Mouse (Mus musculus) MEL (cell line): ENCODE measurements around the gene Wdr5b. TPM values are rescaled to one million over a fixed set of nuclear protein-coding genes. Genes with fewer than 3 reads are reported as not detected.
A peak's percentile ranks its signal among the peaks of the same experiment; 100 is the strongest.

Source experiments
- DNase-seq: peaks from one replicate; pipeline ENCODE4 v3.0.0; 2011; ENCODE audit warnings: low read depth, low spot score
- H3K27ac ChIP-seq: 2 replicates; pipeline ENCODE4 v1.5.1; 2012; ENCODE audit warnings: low read depth, mild to moderate bottlenecking, control low read depth, low read length, moderate library complexity; ENCODE audit not compliant: control insufficient read depth
- H3K27me3 ChIP-seq, 2 experiments: fragments of 150-350 bp in 1 of 2; sonication (generic) in 1 of 2; 2 replicates each; pipeline ENCODE4 v1.6.1; 2012; ENCODE audit warnings: low read length in 2 of 2, mild to moderate bottlenecking in 2 of 2, improper control_type of control experiment in 1 of 2, moderate library complexity in 1 of 2; ENCODE audit not compliant: insufficient read depth in 2 of 2, control insufficient read depth in 1 of 2
- H3K36me3 ChIP-seq, 2 experiments: 2 replicates each; pipeline ENCODE4 v1.6.1; 2012 to 2014; ENCODE audit warnings: low read length in 2 of 2, improper control_type of control experiment in 1 of 2, inconsistent platforms in 1 of 2, mild to moderate bottlenecking in 1 of 2; ENCODE audit not compliant: insufficient read depth in 2 of 2, control insufficient read depth in 1 of 2
- H3K4me1 ChIP-seq, 2 experiments: fragments of 150-350 bp in 1 of 2; sonication (generic) in 1 of 2; 2 replicates each; pipeline ENCODE4 v1.6.1; 2012; ENCODE audit warnings: low read length in 2 of 2, improper control_type of control experiment in 1 of 2, mild to moderate bottlenecking in 1 of 2; ENCODE audit not compliant: insufficient read depth in 2 of 2, control insufficient read depth in 1 of 2
- H3K4me3 ChIP-seq, 2 experiments: fragments of 150-350 bp in 1 of 2; sonication (generic) in 1 of 2; 2 replicates each; pipeline ENCODE4 v1.5.1; 2012; ENCODE audit warnings: low read depth in 2 of 2, low read length in 2 of 2, mild to moderate bottlenecking in 2 of 2, moderate library complexity in 2 of 2, control low read depth in 1 of 2, improper control_type of control experiment in 1 of 2; ENCODE audit not compliant: control insufficient read depth in 1 of 2, insufficient read depth in 1 of 2
- H3K79me2 ChIP-seq: 2 replicates; pipeline ENCODE4 v1.6.1; 2012; ENCODE audit warnings: mild to moderate bottlenecking, low read length, moderate library complexity; ENCODE audit not compliant: control insufficient read depth, poor library complexity, insufficient read depth
- H3K9ac ChIP-seq: 2 replicates; pipeline ENCODE4 v1.6.1; 2012; ENCODE audit warnings: low read depth, mild to moderate bottlenecking, control low read depth, low read length, moderate library complexity; ENCODE audit not compliant: control insufficient read depth, poor library complexity, severe bottlenecking
- H3K9me3 ChIP-seq: fragments of 150-350 bp; sonication (generic); replicated peaks from 2 replicates; pipeline ENCODE4 v1.6.1; 2012; ENCODE audit warnings: mild to moderate bottlenecking, low read length, improper control_type of control experiment, moderate library complexity; ENCODE audit not compliant: insufficient read depth
- BHLHE40 ChIP-seq: IDR thresholded peaks from 2 replicates; pipeline ENCODE4 v1.6.1; 2012; ENCODE audit warnings: low read depth, mild to moderate bottlenecking, inconsistent platforms, low read length, improper control_type of control experiment, borderline replicate concordance
- CHD1 ChIP-seq: IDR thresholded peaks from 2 replicates; pipeline ENCODE4 v1.6.1; 2012; ENCODE audit warnings: low read depth, mild to moderate bottlenecking, inconsistent platforms, low read length, improper control_type of control experiment
- CHD2 ChIP-seq: IDR thresholded peaks from 2 replicates; pipeline ENCODE4 v1.6.1; 2011; ENCODE audit warnings: low read length, improper control_type of control experiment
- CTCF ChIP-seq, 3 experiments: IDR thresholded peaks in 2 of 3; conservative IDR thresholded peaks in 1 of 3; 2 replicates each; pipeline ENCODE4 v1.5.1; 2011 to 2012; ENCODE audit warnings: low read length in 3 of 3, low read depth in 2 of 3, mild to moderate bottlenecking in 2 of 3, improper control_type of control experiment in 1 of 3, inconsistent platforms in 1 of 3, mixed read lengths in 1 of 3, moderate library complexity in 1 of 3; ENCODE audit not compliant: control insufficient read depth in 1 of 3, insufficient read depth in 1 of 3, poor library complexity in 1 of 3, severe bottlenecking in 1 of 3
- E2F4 ChIP-seq: IDR thresholded peaks from 2 replicates; pipeline ENCODE4 v1.6.1; 2011; ENCODE audit warnings: low read depth, low read length, improper control_type of control experiment, borderline replicate concordance
- ELF1 ChIP-seq: IDR thresholded peaks from 2 replicates; pipeline ENCODE4 v1.6.1; 2014; ENCODE audit warnings: low read depth, mild to moderate bottlenecking, inconsistent platforms, low read length, improper control_type of control experiment, moderate library complexity
- EP300 ChIP-seq, 2 experiments: IDR thresholded peaks; 2 replicates each; pipeline ENCODE4 v1.6.1; 2011; ENCODE audit warnings: improper control_type of control experiment in 2 of 2, low read length in 2 of 2, low read depth in 1 of 2, mild to moderate bottlenecking in 1 of 2
- ETS1 ChIP-seq: IDR thresholded peaks from 2 replicates; pipeline ENCODE4 v1.6.1; 2012; ENCODE audit warnings: low read depth, mild to moderate bottlenecking, inconsistent platforms, low read length, improper control_type of control experiment, moderate library complexity
- GABPA ChIP-seq: IDR thresholded peaks from 2 replicates; pipeline ENCODE4 v1.6.1; 2012; ENCODE audit warnings: low read depth, mild to moderate bottlenecking, inconsistent platforms, low read length, improper control_type of control experiment, moderate library complexity
- HCFC1 ChIP-seq: IDR thresholded peaks from 2 replicates; pipeline ENCODE4 v1.6.1; 2012; ENCODE audit warnings: low read depth, mild to moderate bottlenecking, inconsistent platforms, low read length, improper control_type of control experiment, moderate library complexity
- JUND ChIP-seq: IDR thresholded peaks from 2 replicates; pipeline ENCODE4 v1.6.1; 2011; ENCODE audit warnings: low read depth, mild to moderate bottlenecking, improper control_type of control experiment, low read length
- KAT2A ChIP-seq: conservative IDR thresholded peaks from 2 replicates; pipeline ENCODE4 v1.6.1; 2012; ENCODE audit warnings: low read depth, low read length, improper control_type of control experiment, inconsistent platforms
- MAFK ChIP-seq: IDR thresholded peaks from 2 replicates; pipeline ENCODE4 v1.6.1; 2011; ENCODE audit warnings: low read depth, mild to moderate bottlenecking, low read length, improper control_type of control experiment, borderline replicate concordance
- MAX ChIP-seq: IDR thresholded peaks from 2 replicates; pipeline ENCODE4 v1.6.1; 2011; ENCODE audit warnings: low read length, improper control_type of control experiment
- MAZ ChIP-seq: IDR thresholded peaks from 2 replicates; pipeline ENCODE4 v1.6.1; 2012; ENCODE audit warnings: low read depth, mild to moderate bottlenecking, inconsistent platforms, low read length, improper control_type of control experiment
- MEF2A ChIP-seq: IDR thresholded peaks from 2 replicates; pipeline ENCODE4 v1.6.1; 2014; ENCODE audit warnings: low read depth, mild to moderate bottlenecking, inconsistent platforms, low read length, improper control_type of control experiment; ENCODE audit not compliant: poor library complexity, insufficient replicate concordance, severe bottlenecking; ENCODE audit errors: extremely low read depth
- MXI1 ChIP-seq: IDR thresholded peaks from 2 replicates; pipeline ENCODE4 v1.6.1; 2011; ENCODE audit warnings: mild to moderate bottlenecking, low read depth, low read length, improper control_type of control experiment
- MYB ChIP-seq: IDR thresholded peaks from 2 replicates; pipeline ENCODE4 v1.6.1; 2011; ENCODE audit warnings: mild to moderate bottlenecking, low read depth, low read length, improper control_type of control experiment
- MYC ChIP-seq: IDR thresholded peaks from 2 replicates; pipeline ENCODE4 v1.6.1; 2011; ENCODE audit warnings: low read depth, mild to moderate bottlenecking, low read length, improper control_type of control experiment, moderate library complexity
- NELFE ChIP-seq: IDR thresholded peaks from 2 replicates; pipeline ENCODE4 v1.6.1; 2011; ENCODE audit warnings: low read depth, low read length, improper control_type of control experiment
- NRF1 ChIP-seq: IDR thresholded peaks from 2 replicates; pipeline ENCODE4 v1.6.1; 2014; ENCODE audit warnings: low read depth, mild to moderate bottlenecking, inconsistent platforms, low read length, improper control_type of control experiment, moderate library complexity; ENCODE audit not compliant: poor library complexity, insufficient read depth, severe bottlenecking
- POLR2A ChIP-seq, 2 experiments: IDR thresholded peaks; 2 replicates each; pipeline ENCODE4 v1.6.1; 2011 to 2012; ENCODE audit warnings: low read length in 2 of 2, mild to moderate bottlenecking in 2 of 2, control low read depth in 1 of 2, improper control_type of control experiment in 1 of 2, low read depth in 1 of 2, moderate library complexity in 1 of 2; ENCODE audit not compliant: control insufficient read depth in 1 of 2, insufficient read depth in 1 of 2, poor library complexity in 1 of 2
- POLR2AphosphoS2 ChIP-seq: IDR thresholded peaks from 2 replicates; pipeline ENCODE4 v1.6.1; 2011; ENCODE audit warnings: low read length, improper control_type of control experiment
- POLR2AphosphoS5 ChIP-seq: IDR thresholded peaks from 2 replicates; pipeline ENCODE4 v1.6.1; 2012; ENCODE audit warnings: low read depth, borderline replicate concordance, mild to moderate bottlenecking, inconsistent platforms, low read length, moderate library complexity, mixed read lengths
- RAD21 ChIP-seq: IDR thresholded peaks from 2 replicates; pipeline ENCODE4 v1.6.1; 2011; ENCODE audit warnings: mild to moderate bottlenecking, low read depth, low read length, improper control_type of control experiment
- SIN3A ChIP-seq: IDR thresholded peaks from 2 replicates; pipeline ENCODE4 v1.6.1; 2012; ENCODE audit warnings: low read length, improper control_type of control experiment, inconsistent platforms
- SMC3 ChIP-seq: IDR thresholded peaks from 2 replicates; pipeline ENCODE4 v1.6.1; 2011; ENCODE audit warnings: low read depth, low read length, improper control_type of control experiment
- TAL1 ChIP-seq: IDR thresholded peaks from 2 replicates; pipeline ENCODE4 v1.6.1; 2012; ENCODE audit warnings: mild to moderate bottlenecking, inconsistent platforms, low read length, moderate library complexity, mixed read lengths
- TBP ChIP-seq: IDR thresholded peaks from 2 replicates; pipeline ENCODE4 v1.8.0; 2011; ENCODE audit warnings: low read depth, low read length, improper control_type of control experiment
- TCF12 ChIP-seq: IDR thresholded peaks from 2 replicates; pipeline ENCODE4 v1.6.1; 2014; ENCODE audit warnings: low read depth, mild to moderate bottlenecking, inconsistent platforms, low read length, improper control_type of control experiment, moderate library complexity
- UBTF ChIP-seq: IDR thresholded peaks from 2 replicates; pipeline ENCODE4 v1.6.1; 2012; ENCODE audit warnings: low read depth, mild to moderate bottlenecking, inconsistent platforms, low read length, improper control_type of control experiment, moderate library complexity, borderline replicate concordance; ENCODE audit not compliant: insufficient read depth
- USF2 ChIP-seq, 2 experiments: IDR thresholded peaks; 2 replicates each; pipeline ENCODE4 v1.6.1; 2011 to 2012; ENCODE audit warnings: improper control_type of control experiment in 2 of 2, low read length in 2 of 2, borderline replicate concordance in 1 of 2, inconsistent platforms in 1 of 2, low read depth in 1 of 2, mild to moderate bottlenecking in 1 of 2; ENCODE audit not compliant: insufficient read depth in 1 of 2
- ZC3H11A ChIP-seq: IDR thresholded peaks from 2 replicates; pipeline ENCODE4 v1.6.1; 2012; ENCODE audit warnings: low read depth, mild to moderate bottlenecking, inconsistent platforms, low read length, improper control_type of control experiment
- ZMIZ1 ChIP-seq: IDR thresholded peaks from 2 replicates; pipeline ENCODE4 v1.6.1; 2012; ENCODE audit warnings: low read depth, mild to moderate bottlenecking, inconsistent platforms, low read length, improper control_type of control experiment, moderate library complexity
- ZNF384 ChIP-seq: IDR thresholded peaks from 2 replicates; pipeline ENCODE4 v1.6.1; 2012; ENCODE audit warnings: low read depth, mild to moderate bottlenecking, inconsistent platforms, low read length, improper control_type of control experiment
- polyA plus RNA-seq, 2 experiments: library from polyadenylated mRNA; stranded (reverse) in 1 of 2; unstranded in 1 of 2; fragments of >175 nt in 1 of 2; fragments of >200 nt in 1 of 2; gene quantifications; 2 replicates each; pipeline versions ENCODE4 v1.2.1 to v1.2.4; 2012; ENCODE audit warnings: low replicate concordance in 2 of 2, low read depth in 1 of 2; ENCODE audit not compliant: insufficient read length in 2 of 2, insufficient read depth in 1 of 2, missing spikeins in 1 of 2
- total RNA-seq: library from RNA; depleted of rRNA; stranded (reverse); fragments of 300-350 nt; gene quantifications from 2 replicates; pipeline ENCODE4 v1.2.3, GENCODE M21; 2012

The Wdr5b gene
- total and polyA plus RNA-seq, 3 experiments: 1.7 to 3.3 TPM; not detected in 1

GRCm38 (mm10) chr16:36071450-36072379 lies 30.7 kb downstream of the Wdr5b start, which contains the start of the genes Fam162a and Ccdc58:
Gene Fam162a, minus strand, starts transcription at chr16:36071594.
Gene Ccdc58, plus strand, starts transcription at chr16:36071685.
- peaks cover 48% of the 10 kb centered on the region for H3K79me2 ChIP-seq
- peaks cover 0 to 27% of the 10 kb centered on the region in 2 experiments for H3K4me1 ChIP-seq
- no peaks in the 10 kb centered on the region for H3K27me3 ChIP-seq
- H3K36me3 ChIP-seq: peaks cover 0 to 39% of the 10 kb centered on the region in 2 experiments; a peak in 3 of 4 replicates
- H3K27ac ChIP-seq: peak within 1 kb of the TSS; percentile 87
- H3K9ac ChIP-seq: peak within 1 kb of the TSS; percentile 83
- peak within 1 kb of the TSS; percentile 94 to 99 for H3K4me3 ChIP-seq
- DNase-seq: peak; percentile 93
- H3K9me3 ChIP-seq: no peaks in the 10 kb centered on the region
- no peak for TF ChIP-seq MYB
- no peak for TF ChIP-seq MAFK
- TF ChIP-seq E2F4: no peak
- TF ChIP-seq TAL1: no peak
- no peak for TF ChIP-seq SMC3
- TF ChIP-seq GABPA: no peak
- no peak for TF ChIP-seq RAD21
- peak; percentile 86 for TF ChIP-seq MAX
- peak; percentile 85 to 87 for TF ChIP-seq POLR2A (IDR thresholded peaks at IDR 0.05; ENCODE audit: control insufficient read depth in 1 of 2, insufficient read depth in 1 of 2, low read depth in 1 of 2, low read length in 2 of 2, poor library complexity in 1 of 2)
- no peak for TF ChIP-seq CHD1
- TF ChIP-seq MEF2A: no peak
- TF ChIP-seq POLR2AphosphoS2: peak; percentile 92
- TF ChIP-seq NELFE: peak; percentile 88
- TF ChIP-seq SIN3A: peak; percentile 71; the same call in 1 of the 2 replicates
- TF ChIP-seq ZNF384: no peak
- TF ChIP-seq BHLHE40: no peak
- TF ChIP-seq UBTF: no peak
- TF ChIP-seq ETS1: 0 out of 2 replicates have a peak, but pooled peaks have one; percentile 7
- peak; percentile 59; the same call in 1 of the 2 replicates for TF ChIP-seq MAZ
- TF ChIP-seq JUND: no peak
- TF ChIP-seq MXI1: peak; percentile 97
- peak; percentile 95 for TF ChIP-seq ZMIZ1
- TF ChIP-seq TBP: peak; percentile 88
- peak; percentile 61 for TF ChIP-seq MYC
- no peak; the same call in 1 of the 2 replicates for TF ChIP-seq KAT2A
- no peak for TF ChIP-seq ZC3H11A
- peak; percentile 87 for TF ChIP-seq HCFC1
- TF ChIP-seq NRF1: peak; percentile 37; the same call in 1 of the 2 replicates
- TF ChIP-seq USF2 (IDR thresholded peaks at IDR 0.05; ENCODE audit: borderline replicate concordance in 1 of 2, insufficient read depth in 1 of 2, low read depth in 1 of 2, low read length in 2 of 2): no peak
- no peak for TF ChIP-seq ELF1
- TF ChIP-seq CTCF (IDR thresholded peaks at IDR 0.05 in 2 of 3, conservative IDR thresholded peaks at IDR 0.05 in 1 of 3; ENCODE audit: control insufficient read depth in 1 of 3, insufficient read depth in 1 of 3, low read depth in 2 of 3, low read length in 3 of 3, poor library complexity in 1 of 3, severe bottlenecking in 1 of 3): peak in 1 of 3 experiments; percentile 5; a peak in 1 of 6 replicates
- TF ChIP-seq EP300 (IDR thresholded peaks at IDR 0.05; ENCODE audit: low read depth in 1 of 2, low read length in 2 of 2): no peak
- peak; percentile 62 for TF ChIP-seq TCF12
- TF ChIP-seq CHD2: no peak
- no peak for TF ChIP-seq POLR2AphosphoS5
